Mouse (Mus musculus) midbrain, embryonic 15.5 days (tissue): ENCODE data around the gene Pip5k1b. TPM values are rescaled to one million over a fixed set of nuclear protein-coding genes. Genes with fewer than 3 reads are reported as not detected.

ENCODE experiments used
- ATAC-seq: fragments of 200-750 bp; cut with Nextera tagmentation; replicated peaks from 2 replicates; pipeline ENCODE4 v1.8.0; 2017; ENCODE audit warnings: moderate TSS enrichment
- H3K27ac ChIP-seq: fragments of 300-500 bp; sonication (generic); 2 replicates; pipeline ENCODE4 v1.5.1; 2015; ENCODE audit warnings: mild to moderate bottlenecking, inconsistent platforms
- H3K27me3 ChIP-seq: fragments of 300-500 bp; sonication (generic); replicated peaks from 2 replicates; pipeline ENCODE4 v1.6.1; 2015; ENCODE audit warnings: inconsistent platforms
- H3K36me3 ChIP-seq: fragments of 300-500 bp; sonication (generic); replicated peaks from 2 replicates; pipeline ENCODE4 v1.6.1; 2015; ENCODE audit warnings: inconsistent platforms
- H3K4me1 ChIP-seq: fragments of 300-500 bp; sonication (generic); 2 replicates; pipeline ENCODE4 v1.6.1; 2015; ENCODE audit warnings: inconsistent platforms
- H3K4me2 ChIP-seq: fragments of 300-500 bp; sonication (generic); 2 replicates; pipeline ENCODE4 v1.6.1; 2015; ENCODE audit warnings: inconsistent platforms, mild to moderate bottlenecking, moderate library complexity
- H3K4me3 ChIP-seq: fragments of 300-500 bp; sonication (generic); 2 replicates; pipeline ENCODE4 v1.5.1; 2015; ENCODE audit warnings: mild to moderate bottlenecking, inconsistent platforms
- H3K9ac ChIP-seq: fragments of 300-500 bp; sonication (generic); 2 replicates; pipeline ENCODE4 v1.6.1; 2015; ENCODE audit warnings: mild to moderate bottlenecking, inconsistent platforms
- H3K9me3 ChIP-seq: fragments of 300-500 bp; sonication (generic); 2 replicates; pipeline ENCODE4 v1.6.1; 2016; ENCODE audit warnings: inconsistent platforms
- WGBS: fragments of 180-500 bp; shearing (Covaris S2); methylation state at CpG from one replicate; pipeline ENCODE4 v1.1.7; 2015; ENCODE audit warnings: mixed read lengths; 5-methylcytosine and 5-hydroxymethylcytosine counted together
- polyA plus RNA-seq: library from polyadenylated mRNA; unstranded; fragments of >200 nt; fragmentation: Nextera tagmentation; extraction: Ambion mirVana; gene quantifications from 2 replicates; pipeline ENCODE4 v1.2.1, GENCODE M21; 2015

The Pip5k1b gene
- polyA plus RNA-seq, 1 experiment from 2014 or later: 1.1 TPM

DNA sequence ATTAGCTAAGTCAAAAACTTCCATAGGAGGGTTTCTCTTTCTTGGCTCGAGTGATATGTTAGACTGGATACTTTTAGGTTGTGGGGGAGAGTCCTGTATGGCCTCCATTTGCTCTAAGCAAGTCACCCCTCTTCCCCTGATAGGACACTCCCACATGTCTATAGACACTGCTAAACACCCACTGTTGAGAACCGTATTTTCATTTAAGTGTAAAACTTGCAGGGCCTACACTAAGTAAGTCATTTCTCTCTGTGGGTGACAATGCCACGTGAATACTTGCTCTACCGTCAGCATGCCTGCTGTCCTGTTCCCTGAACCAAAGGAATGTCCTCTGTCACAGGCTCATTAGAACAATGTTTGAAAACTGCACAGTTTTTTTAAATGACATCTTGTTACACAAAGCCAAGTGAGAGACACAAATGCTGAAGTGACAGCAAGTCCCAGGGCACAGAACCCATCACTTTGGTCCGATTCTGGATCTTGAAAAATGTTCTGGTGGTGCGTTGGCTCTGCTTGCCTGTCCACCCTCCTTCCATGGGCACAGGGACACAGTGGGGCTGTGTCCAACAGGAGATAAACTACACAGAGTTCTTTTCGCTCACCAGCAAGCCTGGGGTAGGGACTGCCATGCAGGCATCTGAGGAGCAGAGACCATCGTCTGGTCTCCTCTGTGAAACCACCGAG, 138.6 kb downstream of the Pip5k1b start:
- no peaks in the 10 kb centered on the region for H3K27me3 ChIP-seq
- H3K4me2 ChIP-seq: no peak overlapping the region
- no peak overlapping the region for H3K4me3 ChIP-seq
- WGBS: 83% methylated on average over 9 of the region's 9 CpGs
- H3K9ac ChIP-seq: no peak overlapping the region
- H3K27ac ChIP-seq: no peak overlapping the region
- no peaks in the 10 kb centered on the region for H3K36me3 ChIP-seq
- H3K9me3 ChIP-seq: no peaks in the 10 kb centered on the region
- peaks cover 8% of the 10 kb centered on the region; the same call in 1 of the 2 replicates for H3K4me1 ChIP-seq
- no peak for ATAC-seq

DNA sequence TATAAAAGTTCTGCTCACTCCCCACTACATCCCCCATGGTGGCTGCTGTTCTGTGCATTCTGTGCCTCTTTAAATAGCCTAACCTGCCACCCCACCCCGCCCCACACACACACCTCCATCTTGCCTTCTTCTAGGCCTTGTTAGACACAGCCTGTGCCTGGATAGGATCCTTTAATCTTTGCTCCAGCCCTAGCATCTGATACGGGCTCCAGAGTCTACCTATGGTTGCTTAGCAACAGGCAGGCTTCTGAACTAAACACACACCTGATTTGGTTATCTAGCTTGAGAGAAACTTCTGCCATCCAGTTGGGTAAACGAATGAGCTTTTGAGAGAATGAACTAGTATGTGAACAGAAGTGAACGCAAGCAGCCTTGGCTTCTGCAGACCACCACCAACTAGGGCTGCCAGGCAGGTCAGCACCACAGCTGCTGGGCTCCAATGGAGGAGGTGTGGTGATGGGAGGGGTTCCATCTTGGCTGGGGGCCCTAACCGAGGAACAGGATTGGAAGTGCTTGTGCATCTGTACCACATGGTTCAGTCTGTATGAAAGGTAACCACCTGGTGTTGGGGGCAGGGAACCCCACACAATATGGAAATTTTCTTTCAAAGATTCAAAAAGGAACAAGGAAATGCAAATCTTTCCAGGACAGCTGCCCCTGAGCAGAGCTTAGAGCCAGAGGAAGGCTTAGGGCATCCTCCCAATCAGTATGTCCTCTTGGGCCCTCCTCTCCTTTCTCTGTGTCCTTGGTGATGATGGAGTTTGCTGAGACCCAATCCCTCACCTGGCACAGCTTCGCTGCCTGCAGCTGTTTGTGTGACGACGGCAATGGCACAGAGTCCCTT, 139.7 kb downstream of the Pip5k1b start:
- Histone ChIP-seq H3K4me3 (no peak overlapping the region), H3K4me2 (no peak overlapping the region), H3K4me1 (peaks cover 8% of the 10 kb centered on the region; the same call in 1 of the 2 replicates), H3K9me3 (no peaks in the 10 kb centered on the region), H3K27ac (peak overlapping the region; percentile 34; the same call in 1 of the 2 replicates), H3K36me3 (no peaks in the 10 kb centered on the region), H3K27me3 (no peaks in the 10 kb centered on the region), H3K9ac (no peak overlapping the region)
- 66% methylated on average over 8 of the region's 8 CpGs for WGBS
- ATAC-seq: peak; percentile 91

DNA sequence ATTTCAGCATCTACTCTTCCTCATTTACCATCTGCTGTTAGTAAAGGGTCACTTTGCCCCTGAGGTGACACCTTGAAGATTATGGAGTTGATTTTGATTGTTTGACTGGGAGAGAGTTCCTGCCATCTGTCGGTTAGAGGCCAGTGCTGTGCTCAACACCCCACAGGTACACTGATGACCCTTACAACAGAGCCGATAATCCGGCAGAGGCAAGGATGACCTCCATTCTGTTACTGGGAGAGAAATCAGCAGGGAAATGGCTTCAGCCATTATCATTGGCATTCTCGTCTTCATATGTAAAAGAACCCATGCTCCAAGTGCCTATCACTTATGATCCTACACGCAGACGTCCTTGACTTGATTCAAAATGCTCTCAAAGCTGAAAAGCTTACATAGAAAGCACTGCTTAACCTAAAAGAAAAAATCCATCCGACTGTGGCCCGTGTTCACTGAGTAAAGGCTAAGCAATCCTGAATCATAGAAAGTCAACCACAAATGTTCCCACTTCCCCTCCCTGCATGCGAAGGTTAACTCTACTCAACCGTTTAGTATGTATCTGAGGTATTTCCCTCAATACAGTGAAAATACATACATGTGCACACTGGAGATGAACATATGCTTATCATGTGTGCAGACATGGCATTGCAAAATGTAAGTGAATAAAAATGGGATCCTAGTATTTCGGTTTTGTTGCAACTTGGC, 146.7 kb downstream of the Pip5k1b start:
- ATAC-seq: no peak
- Histone ChIP-seq H3K27me3 (no peaks in the 10 kb centered on the region), H3K9me3 (no peaks in the 10 kb centered on the region), H3K9ac (no peak overlapping the region), H3K4me2 (no peak overlapping the region), H3K4me1 (no peaks in the 10 kb centered on the region), H3K36me3 (no peaks in the 10 kb centered on the region), H3K27ac (no peak overlapping the region), H3K4me3 (no peak overlapping the region)
- 85% methylated on average over 11 of the region's 11 CpGs for WGBS

DNA sequence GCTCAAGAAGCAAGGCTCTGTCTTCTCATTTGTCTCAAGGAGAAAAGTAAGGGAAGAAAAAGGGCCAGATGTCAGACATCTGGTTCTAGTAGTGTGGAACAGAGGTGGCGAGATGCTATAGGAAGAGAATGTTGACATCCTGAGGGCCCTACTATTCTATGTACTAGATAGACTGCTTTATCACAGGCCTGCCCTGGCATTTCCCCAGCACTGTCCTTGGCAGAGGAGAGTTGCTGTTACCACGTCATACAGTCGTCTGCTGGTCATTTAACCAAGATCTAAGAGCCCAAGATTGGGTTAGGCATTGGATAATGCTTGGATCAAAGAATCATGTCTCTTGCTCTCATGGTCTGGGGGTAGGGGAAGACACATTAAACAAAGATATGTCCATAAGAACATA, 151.0 kb downstream of the Pip5k1b start:
- H3K4me3 ChIP-seq: no peak overlapping the region
- no peaks in the 10 kb centered on the region for H3K9me3 ChIP-seq
- no peak overlapping the region for H3K27ac ChIP-seq
- H3K9ac ChIP-seq: no peak overlapping the region
- no peak for ATAC-seq
- no peaks in the 10 kb centered on the region for H3K4me1 ChIP-seq
- no peak overlapping the region for H3K4me2 ChIP-seq
- no peaks in the 10 kb centered on the region for H3K36me3 ChIP-seq
- no peaks in the 10 kb centered on the region for H3K27me3 ChIP-seq
- 91% methylated on average over 3 of the region's 3 CpGs for WGBS

DNA sequence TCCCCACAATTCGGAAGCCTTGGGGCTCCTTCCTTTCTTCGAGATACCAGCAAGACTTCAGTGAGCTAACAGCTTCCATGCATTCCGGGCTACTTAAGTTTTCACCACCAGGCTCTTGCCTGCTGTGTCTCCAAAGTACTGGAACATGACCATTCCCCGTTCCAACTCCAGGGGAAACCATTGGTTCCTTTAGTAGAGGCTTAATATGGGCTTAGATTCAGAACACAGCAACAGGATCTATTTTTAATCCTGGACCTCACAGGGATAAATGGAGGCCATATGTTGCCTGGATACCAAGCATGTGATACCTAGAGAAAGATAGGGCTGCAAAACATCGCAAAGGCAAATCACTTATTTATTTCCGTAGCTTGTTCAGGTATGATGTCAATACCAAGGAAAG, 152.4 kb downstream of the Pip5k1b start:
- Histone ChIP-seq H3K9ac (no peak overlapping the region), H3K27me3 (no peaks in the 10 kb centered on the region), H3K4me1 (no peaks in the 10 kb centered on the region), H3K9me3 (no peaks in the 10 kb centered on the region), H3K4me3 (no peak overlapping the region), H3K4me2 (no peak overlapping the region), H3K36me3 (no peaks in the 10 kb centered on the region), H3K27ac (no peak overlapping the region)
- no peak for ATAC-seq
- 87% methylated on average over 6 of the region's 6 CpGs for WGBS

DNA sequence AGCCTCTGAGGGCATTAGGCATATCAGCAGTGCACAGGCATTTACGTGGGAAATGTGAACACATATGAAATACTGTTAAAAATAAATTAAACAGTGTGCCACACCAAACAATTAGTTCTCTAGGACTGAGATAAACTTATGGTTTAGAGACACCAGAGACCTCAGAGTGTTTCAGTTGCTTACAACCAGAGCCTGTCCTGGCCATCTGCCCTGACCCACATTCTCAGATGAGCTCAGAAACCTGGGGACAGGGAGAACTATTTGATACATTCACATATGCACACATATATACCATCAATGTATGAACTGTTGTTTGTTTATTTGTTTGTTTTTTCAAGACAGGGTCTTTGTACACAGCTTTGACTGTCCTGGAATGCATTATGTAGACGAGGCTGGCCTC, 161.8 kb downstream of the Pip5k1b start:
- ATAC-seq: no peak
- Histone ChIP-seq H3K4me2 (no peak overlapping the region), H3K27me3 (no peaks in the 10 kb centered on the region), H3K9me3 (no peaks in the 10 kb centered on the region), H3K4me1 (peaks cover 4% of the 10 kb centered on the region; the same call in 1 of the 2 replicates), H3K36me3 (no peaks in the 10 kb centered on the region), H3K4me3 (no peak overlapping the region), H3K27ac (no peak overlapping the region), H3K9ac (no peak overlapping the region)
- WGBS: 85% methylated on average over 2 of the region's 2 CpGs

DNA sequence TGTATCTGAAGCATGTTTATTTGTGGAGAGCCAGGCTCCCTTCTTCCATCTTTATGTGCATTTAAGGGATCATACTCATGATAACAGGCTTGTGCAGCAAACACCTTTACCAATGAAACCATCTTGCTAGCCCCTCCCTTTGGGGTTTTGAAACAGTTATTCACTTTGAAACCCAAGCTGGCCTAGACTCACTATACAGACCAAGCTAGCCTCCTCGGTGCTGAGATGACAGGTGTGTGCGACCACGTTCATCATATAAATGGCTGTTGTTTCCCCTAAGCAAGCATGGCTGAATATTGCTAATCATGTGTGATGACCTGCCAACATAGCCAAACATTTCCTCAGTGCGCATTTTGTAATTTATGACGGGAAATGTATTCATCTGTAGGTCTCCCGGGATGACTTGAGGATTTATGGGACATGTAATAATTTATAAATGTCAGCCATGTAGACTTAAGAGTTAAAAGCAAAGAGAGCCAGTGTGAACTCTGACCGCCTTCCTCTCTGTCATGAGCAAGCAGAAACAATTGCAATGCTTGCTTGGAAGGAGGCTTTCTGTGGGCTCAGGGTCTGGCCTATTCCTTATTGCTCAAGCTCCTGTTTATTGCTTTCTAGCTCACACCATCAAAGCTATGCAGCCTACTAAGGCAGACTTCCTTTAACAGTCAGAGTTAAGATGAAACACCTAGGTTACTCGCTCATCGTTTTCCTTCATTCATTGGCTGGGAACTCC, 164.0 kb downstream of the Pip5k1b start:
- WGBS: 78% methylated on average over 9 of the region's 9 CpGs

DNA sequence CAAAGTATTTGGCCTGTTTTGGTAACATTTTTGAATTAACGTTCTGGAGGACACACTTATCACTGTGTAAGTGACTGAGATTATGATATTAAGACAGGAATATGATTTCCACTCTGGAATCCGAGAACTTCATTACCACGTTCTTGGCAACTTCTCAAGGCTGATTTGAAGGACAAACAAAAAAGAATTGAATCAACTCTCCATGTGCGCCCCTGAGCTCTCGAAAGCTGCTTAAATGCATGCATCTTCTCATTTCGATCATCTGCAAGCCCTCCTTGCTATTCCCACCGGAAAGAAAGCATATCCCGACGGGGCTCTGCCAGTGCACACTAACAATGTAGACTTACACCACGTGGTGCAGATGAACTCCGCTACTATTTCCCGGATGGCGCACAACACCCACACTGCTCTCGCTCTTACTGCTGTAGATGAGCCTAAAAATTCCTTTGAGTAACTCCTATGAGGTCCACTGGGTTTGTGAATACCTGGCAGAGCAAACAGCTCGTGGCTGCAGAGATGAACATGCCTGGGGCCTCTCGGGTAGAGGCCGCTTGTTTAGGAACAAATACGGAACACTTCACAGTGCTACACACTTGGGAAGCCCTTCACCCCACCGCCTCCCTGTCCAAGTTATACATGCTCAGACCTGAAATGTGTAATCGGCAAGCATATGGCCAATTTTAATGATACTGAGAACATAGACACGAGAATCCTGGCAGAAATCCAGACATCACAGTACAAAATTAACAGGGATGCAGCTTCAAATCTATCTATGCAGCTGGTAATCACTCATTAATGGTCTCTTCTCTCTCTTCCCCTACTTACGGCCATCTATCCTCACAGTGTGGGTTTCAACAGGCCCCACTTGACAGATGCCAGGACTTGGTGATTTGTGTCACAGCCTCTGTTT, 168.5 kb downstream of the Pip5k1b start:
- WGBS: 87% methylated on average over 22 of the region's 22 CpGs
- no peak overlapping the region for H3K4me2 ChIP-seq
- H3K27ac ChIP-seq: no peak overlapping the region
- H3K9ac ChIP-seq: no peak overlapping the region
- H3K36me3 ChIP-seq: no peaks in the 10 kb centered on the region
- H3K4me3 ChIP-seq: no peak overlapping the region
- H3K4me1 ChIP-seq: no peaks in the 10 kb centered on the region
- H3K9me3 ChIP-seq: no peaks in the 10 kb centered on the region
- ATAC-seq: no peak
- no peaks in the 10 kb centered on the region for H3K27me3 ChIP-seq

More for the DNA sequence above, 164.0 kb downstream of the Pip5k1b start:
- Histone ChIP-seq H3K27ac (no peak overlapping the region), H3K4me2 (no peak overlapping the region), H3K4me1 (peaks cover 4% of the 10 kb centered on the region; the same call in 1 of the 2 replicates), H3K27me3 (no peaks in the 10 kb centered on the region), H3K9ac (no peak overlapping the region), H3K4me3 (no peak overlapping the region), H3K36me3 (no peaks in the 10 kb centered on the region), H3K9me3 (no peaks in the 10 kb centered on the region)
- no peak for ATAC-seq

DNA sequence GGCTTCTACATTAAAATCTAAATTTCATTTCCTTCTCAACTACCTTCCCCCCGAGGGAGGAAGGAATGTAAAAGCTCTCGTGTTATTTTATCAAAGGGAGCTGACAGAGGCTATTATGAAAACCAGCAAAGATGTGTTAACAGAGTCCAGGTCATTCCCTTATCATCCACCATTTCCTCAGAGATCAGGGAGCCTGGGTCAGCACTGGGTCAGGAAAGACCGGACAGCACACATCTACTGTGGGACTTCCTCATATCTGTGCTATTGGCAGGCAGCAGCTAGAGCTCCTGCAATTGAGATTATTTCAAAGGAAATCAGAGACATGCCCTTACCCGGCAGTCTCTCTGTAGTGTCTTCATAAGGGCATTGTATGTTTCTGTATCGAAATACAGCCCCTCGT, 177.2 kb downstream of the Pip5k1b start:
- H3K9ac ChIP-seq: no peak overlapping the region
- H3K36me3 ChIP-seq: no peaks in the 10 kb centered on the region
- H3K9me3 ChIP-seq: no peaks in the 10 kb centered on the region
- H3K4me1 ChIP-seq: no peaks in the 10 kb centered on the region
- H3K27me3 ChIP-seq: no peaks in the 10 kb centered on the region
- WGBS: 57% methylated on average over 6 of the region's 6 CpGs
- no peak overlapping the region for H3K27ac ChIP-seq
- H3K4me2 ChIP-seq: no peak overlapping the region
- no peak overlapping the region for H3K4me3 ChIP-seq
- ATAC-seq: no peak

DNA sequence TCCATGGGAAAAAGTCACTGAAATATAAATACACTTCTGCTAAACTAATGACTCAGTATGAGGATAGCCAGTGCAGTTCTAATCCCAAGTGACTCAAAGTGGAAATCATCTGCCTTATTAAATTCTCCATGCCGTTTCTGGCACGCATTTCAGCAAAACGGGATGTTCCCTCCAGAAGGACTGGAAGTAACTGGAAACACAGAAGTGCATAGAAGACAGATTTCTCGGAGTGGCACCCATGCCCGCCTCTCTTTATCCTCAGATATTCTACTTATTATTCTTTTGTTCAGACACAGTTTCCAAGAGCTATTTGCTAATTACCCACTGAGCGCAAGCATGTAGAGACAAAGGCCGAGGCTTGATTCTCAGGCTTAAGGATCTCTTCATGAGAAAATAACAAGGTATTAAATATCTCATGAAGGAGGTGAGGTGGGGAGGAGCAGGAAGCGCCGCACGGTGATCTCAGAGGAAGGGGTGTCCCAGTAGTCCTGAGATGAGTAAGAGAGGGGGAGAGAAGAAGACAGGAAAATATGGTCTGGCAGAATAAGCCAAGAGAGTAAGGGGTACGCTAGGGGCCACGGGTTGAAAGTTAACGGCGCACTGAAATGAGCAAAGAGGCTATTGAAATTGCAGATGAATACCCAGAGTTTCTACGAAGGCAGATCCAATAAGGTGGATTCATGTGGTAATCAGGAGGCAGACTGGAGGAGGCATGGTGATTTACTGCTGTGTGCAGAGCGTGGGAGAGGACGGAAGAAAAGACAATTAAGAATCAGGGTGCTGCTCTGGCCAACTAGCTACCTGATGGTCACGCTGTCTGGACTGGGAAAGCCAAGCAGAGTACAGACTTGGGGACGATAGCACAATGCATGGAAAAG, 183.7 kb downstream of the Pip5k1b start:
- H3K4me3 ChIP-seq: no peak overlapping the region
- no peaks in the 10 kb centered on the region for H3K36me3 ChIP-seq
- ATAC-seq: peak; percentile 70
- peak overlapping the region; percentile 40 for H3K4me2 ChIP-seq
- H3K9me3 ChIP-seq: no peaks in the 10 kb centered on the region
- H3K4me1 ChIP-seq: peaks cover 12% of the 10 kb centered on the region
- WGBS: 29% methylated on average over 19 of the region's 19 CpGs
- H3K27ac ChIP-seq: peak overlapping the region; percentile 55
- no peaks in the 10 kb centered on the region for H3K27me3 ChIP-seq
- H3K9ac ChIP-seq: no peak overlapping the region
